Mouse (Mus musculus) left cerebral cortex, adult 6 months (tissue): ENCODE data around the gene Fras1. TPM values are rescaled to one million over a fixed set of nuclear protein-coding genes. Genes with fewer than 3 reads are reported as not detected.

ENCODE experiments used
- long read RNA-seq, 2 experiments: library from polyadenylated mRNA; unstranded; transcript quantifications; one replicate each; pipeline ENCODE4 v2.0.0; 2019 to 2020
- polyA plus RNA-seq: library from polyadenylated mRNA; unstranded; fragments of <200 nt; fragmentation: Nextera tagmentation; gene quantifications from 2 replicates; pipeline ENCODE4 v1.2.3, GENCODE M21; 2021

Fras1 gene
- polyA plus RNA-seq, result 1.2 TPM in 2 replicates
- long read RNA-seq, experiment 1, partial matches to known transcripts, result 8 of 10 reads
- long read RNA-seq, experiment 1, other reads (novel, unspliced or antisense), result 0 of 10 reads
- long read RNA-seq, experiment 2, partial matches to known transcripts, result 1 of 4 reads
- long read RNA-seq, experiment 2, other reads (novel, unspliced or antisense), result 3 of 4 reads

DNA sequence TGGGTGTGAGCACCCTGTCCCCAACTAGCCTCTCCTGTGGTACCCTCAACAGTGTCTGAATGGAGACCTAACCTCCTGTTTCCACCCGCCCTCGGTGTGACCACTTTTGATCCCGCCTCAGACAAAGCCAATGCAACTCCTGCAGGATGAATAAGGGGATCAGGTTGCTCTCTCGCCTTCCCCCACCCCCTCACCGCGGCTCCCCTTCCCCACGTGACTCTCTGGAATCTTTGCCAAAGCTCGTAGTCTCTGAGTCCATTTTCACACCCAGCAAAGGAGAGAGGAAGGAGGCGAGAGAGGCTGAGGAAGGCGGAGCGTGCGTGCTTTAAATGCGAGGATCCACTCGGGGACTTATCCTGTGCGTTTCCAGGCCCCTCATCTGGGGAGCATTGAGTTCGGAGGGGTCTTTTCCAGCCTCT, at the start of gene Fras1:
TSS of gene Fras1 (plus strand) at position 389 of the 419 bp plus-strand sequence.

GRCm38 (mm10) chr5:96792936-96793718, 419.4 kb downstream of the Fras1 start, which contains the start of gene Anxa3:
Gene Anxa3, plus strand, starts transcription at chr5:96793339.

Other genes with a start within 250 kb of the Fras1 start
- 10.8 and 11.8 TPM in 2 replicates for gene Cnot6l, start 209.8 kb upstream of the Fras1 start, polyA plus RNA-seq
- gene Mrpl1, start 164.5 kb upstream of the Fras1 start, polyA plus RNA-seq, result 7.3 and 9.9 TPM in 2 replicates